Mouse (Mus musculus) T-helper 1 cell (primary cell): Measurements from ENCODE around the gene Bcar1.

Source experiments
- in situ Hi-C: fragments of 300-600 bp; cut with MboI, MseI; formaldehyde crosslinking; loops from one replicate; pipeline ENCODE4 v1.15.1; 2025; ENCODE audit warnings: high pct_unique_total_duplicates

The Bcar1 gene

GRCm38 (mm10) chr8:111743792-111744696, at the start of gene Bcar1:
TSS of gene Bcar1 (minus strand) at chr8:111743809.
- in situ Hi-C loops = no loop called here

GRCm38 (mm10) chr8:111789639-111790038, 46.0 kb upstream of the Bcar1 start:
- in situ Hi-C loops = no loop called here

GRCm38 (mm10) chr8:111789200-111789599, 45.6 kb upstream of the Bcar1 start:
- in situ Hi-C loops = no loop called here

DNA sequence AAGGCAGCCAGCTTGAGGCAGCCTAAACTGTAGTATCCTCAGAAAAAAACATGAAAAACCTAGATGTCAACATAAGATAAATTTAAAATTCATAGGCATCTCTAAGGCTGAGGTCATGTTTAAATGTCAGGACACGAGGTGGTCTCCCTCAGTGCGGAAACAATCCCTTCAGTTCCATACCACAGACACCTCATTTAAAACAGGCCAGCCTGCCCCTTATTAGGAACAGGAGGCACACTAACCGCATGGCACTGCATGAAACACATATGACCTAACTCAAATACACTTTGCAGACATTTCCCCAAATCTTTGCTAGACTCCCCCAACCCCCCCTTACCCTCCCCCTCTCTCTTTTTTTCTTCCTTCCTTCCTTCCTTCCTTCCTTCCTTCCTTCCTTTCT, 44.9 kb upstream of the Bcar1 start:
- in situ Hi-C loops = no loop called here

GRCm38 (mm10) chr8:111788085-111788484, 44.5 kb upstream of the Bcar1 start:
- in situ Hi-C loops = no loop called here

DNA sequence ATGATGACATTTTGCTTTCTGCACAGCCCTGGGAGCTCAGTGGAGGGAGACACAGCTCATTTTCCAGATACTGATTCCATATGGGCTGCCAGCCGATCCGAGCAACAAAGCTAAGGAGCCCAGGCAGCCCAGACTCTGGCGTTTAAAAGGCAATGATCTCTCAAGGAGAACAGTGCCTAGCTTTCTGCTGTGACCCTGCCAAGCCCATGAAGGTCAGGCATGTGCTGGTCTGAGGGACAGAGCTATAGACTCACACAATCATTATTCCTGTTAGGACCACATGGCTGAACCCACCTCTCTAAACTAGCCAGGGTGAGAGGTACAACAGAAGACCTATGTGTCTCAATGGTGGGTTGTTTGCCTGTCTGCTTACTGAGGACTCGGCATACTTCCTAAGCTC, 44.1 kb upstream of the Bcar1 start:
- in situ Hi-C loops = no loop called here

DNA sequence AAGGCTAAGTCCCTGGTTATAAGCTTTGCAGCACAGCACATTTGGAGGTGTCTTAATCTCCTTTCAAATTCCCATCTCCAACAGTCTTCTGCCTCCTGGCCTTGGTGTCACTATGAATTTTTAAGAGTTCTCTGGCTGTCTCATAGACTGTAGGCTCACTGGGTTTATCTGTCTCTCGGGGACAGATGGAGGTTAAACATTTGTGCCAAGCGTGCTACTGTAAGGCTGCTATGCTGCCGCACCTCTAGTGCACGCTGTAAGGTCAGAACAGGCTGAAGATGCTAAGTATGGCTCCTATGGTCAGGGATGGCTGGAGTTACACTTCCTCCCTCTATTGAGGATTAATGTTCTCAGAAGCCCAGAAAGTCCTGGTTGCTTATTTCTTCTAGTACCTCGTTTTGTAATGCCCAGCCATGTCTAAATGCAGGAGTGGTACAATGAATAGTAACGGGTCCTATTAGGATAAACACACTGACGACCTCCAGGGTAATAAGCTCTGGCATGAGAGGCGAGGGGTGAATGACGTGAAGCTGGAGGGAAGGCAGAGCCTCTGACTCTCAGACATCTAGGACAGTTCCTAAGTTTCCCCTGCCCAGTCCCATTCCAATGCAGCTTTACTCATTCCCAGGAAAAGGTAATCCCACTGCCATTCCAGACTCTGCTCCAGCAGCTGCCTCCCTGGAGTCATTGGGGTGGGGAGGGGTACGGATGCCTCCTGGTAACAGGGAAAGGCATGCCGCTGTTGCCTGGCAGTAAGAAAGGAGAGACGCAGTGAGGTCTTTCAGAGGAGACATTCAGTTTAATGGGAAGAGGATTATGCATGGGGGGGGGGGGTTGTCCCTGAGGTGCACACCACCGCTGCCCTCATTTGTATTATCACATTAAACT, 43.3 kb upstream of the Bcar1 start:
- in situ Hi-C loops = no loop called here

DNA sequence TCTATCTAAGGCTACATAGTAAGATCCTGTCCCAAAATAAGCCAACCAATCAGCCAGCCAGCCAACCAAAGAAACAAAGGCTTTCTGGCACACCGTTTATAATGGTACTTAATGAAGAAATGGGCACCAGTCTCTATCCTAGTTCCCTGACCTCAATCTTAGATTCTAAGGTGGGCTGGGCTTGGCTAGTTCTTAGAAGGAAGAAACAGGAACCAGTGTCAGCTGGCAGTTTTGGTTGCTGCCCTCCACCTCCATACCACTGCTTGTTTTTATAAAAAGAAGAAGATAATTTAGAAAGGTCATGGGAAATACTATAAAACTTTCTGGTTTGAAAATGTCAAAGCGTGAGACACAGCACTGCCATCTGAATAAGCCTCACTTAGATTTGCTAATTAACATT, 42.5 kb upstream of the Bcar1 start:
- in situ Hi-C loops = no loop called here

GRCm38 (mm10) chr8:111782671-111783394, 39.2 kb upstream of the Bcar1 start:
- in situ Hi-C loops = no loop called here

GRCm38 (mm10) chr8:111782161-111782560, 38.6 kb upstream of the Bcar1 start:
- in situ Hi-C loops = no loop called here

DNA sequence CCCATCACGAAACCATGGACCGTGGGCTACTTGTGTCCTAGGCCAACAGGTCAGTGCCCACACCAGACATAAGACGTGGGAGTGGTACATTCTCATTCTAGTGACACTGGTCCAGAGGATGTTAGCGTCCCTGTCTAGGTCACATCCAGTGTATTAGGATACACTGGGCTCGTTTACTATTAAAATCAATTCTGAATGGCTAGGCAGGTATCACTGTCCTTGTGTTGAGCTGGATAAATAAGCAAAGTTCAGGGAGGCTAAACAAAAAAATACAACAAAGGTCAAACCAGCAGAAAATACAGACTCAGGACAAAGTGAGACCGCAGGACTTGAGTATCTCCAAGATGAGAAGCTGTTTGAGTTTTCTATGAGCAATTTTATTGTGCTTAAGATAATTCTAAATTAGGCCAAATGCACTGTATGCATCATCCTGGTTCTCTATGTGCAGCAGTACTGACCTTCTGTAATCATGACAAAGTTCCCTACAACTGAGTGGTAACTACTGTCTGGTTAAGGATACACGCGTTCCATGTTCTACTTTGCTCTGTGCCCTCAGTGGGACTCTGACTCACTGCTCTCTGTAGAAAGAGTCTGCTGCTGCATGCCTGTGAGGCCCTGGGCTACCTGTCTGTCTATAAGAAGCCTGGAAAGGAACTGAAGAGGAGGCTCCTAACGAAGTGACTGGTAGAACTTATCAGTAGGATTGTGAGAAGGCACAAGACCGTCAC, 37.3 kb upstream of the Bcar1 start:
- in situ Hi-C loops = no loop called here

DNA sequence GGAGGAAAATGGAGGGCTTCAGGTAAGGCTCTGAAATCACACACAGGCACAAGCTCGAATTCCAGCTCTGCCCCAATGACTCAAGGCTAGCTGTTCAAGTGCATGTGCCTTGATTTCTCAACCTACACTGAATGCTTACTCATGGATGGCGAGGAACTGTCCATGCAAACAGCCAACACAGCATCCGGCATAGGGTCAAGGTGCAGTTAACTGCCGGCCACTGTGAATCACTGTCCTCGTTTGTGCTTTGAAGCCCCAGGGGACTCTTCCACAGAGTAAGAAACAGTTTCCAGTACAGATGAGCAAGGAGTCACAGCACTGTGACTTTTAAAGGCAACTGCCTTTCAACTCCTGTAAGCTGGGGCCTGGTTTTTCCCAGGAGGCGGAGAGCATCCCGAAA, 36.1 kb upstream of the Bcar1 start:
- in situ Hi-C loops = no loop called here

- in situ Hi-C loops = no loop called here
Measured at GRCm38 (mm10) chr8:111778801-111779200, 35.2 kb upstream of the Bcar1 start.

DNA sequence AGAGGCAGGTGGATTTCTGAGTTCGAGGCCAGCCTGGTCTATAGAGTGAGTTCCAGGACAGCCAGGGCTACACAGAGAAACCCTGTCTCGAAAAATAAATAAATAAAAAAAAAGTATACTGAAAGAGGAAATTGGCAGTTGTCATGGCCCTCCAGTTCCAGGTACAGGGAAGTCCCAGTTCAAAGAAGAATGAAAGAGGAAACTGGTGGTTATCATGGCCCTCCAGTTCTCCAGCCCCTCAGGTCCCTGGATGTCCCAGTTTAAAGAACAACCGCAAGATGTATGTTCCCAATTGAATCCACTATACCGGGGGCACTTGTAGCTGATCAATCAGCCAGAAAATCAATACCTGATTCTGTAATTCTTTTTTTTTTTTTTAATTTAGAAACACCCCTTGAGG, 32.9 kb upstream of the Bcar1 start:
- in situ Hi-C loops = no loop called here

DNA sequence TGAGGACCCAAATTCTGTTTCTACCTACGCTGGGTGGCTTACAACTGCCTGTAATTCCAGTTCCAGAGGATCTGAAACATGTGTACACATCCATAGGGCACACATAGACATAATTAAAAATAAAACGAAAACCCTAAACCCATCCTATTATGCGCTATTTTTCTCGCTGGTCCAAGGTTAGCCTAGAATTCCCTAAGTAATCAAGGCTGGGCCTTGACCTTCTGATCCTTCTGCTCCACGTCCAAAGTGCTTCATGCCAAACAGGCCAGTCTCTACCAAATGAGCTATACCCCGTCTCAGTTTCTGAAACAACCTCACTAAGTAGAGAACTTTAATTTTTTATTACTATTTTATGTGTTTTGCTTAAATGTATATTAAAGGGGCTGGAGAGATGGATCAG, 32.2 kb upstream of the Bcar1 start:
- in situ Hi-C loops = no loop called here

- in situ Hi-C loops = no loop called here
Measured at GRCm38 (mm10) chr8:111773476-111773875, 29.9 kb upstream of the Bcar1 start.

GRCm38 (mm10) chr8:111773057-111773456, 29.4 kb upstream of the Bcar1 start:
- in situ Hi-C loops = no loop called here

GRCm38 (mm10) chr8:111772083-111772482, 28.5 kb upstream of the Bcar1 start:
- in situ Hi-C loops = no loop called here

DNA sequence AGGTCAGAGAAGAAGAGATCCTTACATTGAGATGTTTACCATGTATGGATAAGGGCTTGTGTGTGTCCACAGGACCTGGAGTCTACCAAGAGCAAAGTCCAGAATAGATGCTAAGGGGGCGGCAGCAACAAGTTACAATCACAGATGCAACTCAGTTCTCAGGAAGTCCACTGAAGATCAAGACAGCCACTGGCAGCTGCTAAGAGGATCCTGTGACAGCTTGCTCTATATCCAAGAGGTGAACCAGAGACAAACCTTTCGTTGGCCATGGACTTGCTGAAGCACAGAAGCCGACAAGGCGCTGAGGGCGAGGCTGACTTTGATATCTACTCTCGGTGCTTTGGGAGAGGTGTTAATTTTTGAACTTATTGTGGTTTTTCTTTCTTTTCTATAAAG, 28.0 kb upstream of the Bcar1 start:
- in situ Hi-C loops = no loop called here

- in situ Hi-C loops = no loop called here
Measured at GRCm38 (mm10) chr8:111770958-111771624, 27.5 kb upstream of the Bcar1 start.
